Mouse (Mus musculus): ENCODE measurements around the gene Asna1. TPM values are rescaled to one million over a fixed set of nuclear protein-coding genes. Genes with fewer than 3 reads are reported as not detected.
A peak's percentile ranks its signal among the peaks of the same experiment; 100 is the strongest.

Asna1 gene
- polyA plus RNA-seq, 1 experiment from 2014 or later: 97.7 TPM

DNA sequence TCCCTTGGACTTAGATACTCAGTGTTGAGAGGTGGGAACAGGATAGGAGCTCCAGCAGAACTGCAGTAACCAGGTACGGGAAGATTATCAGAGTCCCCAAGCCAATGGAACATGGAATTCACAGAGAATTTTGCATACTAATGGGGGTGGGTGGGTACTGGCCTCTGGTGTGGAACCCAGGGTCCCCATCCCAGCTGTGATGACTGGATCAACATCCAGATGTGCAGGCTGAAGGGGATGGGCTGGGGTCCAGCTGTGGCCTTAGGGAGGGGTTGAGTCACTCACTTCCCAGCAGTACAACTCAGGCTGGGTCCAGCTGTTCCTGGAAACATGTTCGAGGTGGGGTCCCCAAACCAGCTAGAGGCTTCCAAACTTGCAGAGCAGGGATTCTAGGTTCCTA is 37.2 kb downstream of the Asna1 start:
- H3K4me3 ChIP-seq: no peak overlapping the region
- H3K4me2 ChIP-seq: no peak overlapping the region
- WGBS: 57% methylated on average over 2 of the region's 2 CpGs
- H3K9ac ChIP-seq: no peak overlapping the region
- no peaks in the 10 kb centered on the region for H3K36me3 ChIP-seq
- ATAC-seq (replicated peaks; ENCODE audit: insufficient number of reproducible peaks, insufficient read depth, low FRiP score, low read depth): no peak
- no peaks in the 10 kb centered on the region for H3K27me3 ChIP-seq
- no peaks in the 10 kb centered on the region for H3K9me3 ChIP-seq (replicated peaks)
- no peak overlapping the region for H3K27ac ChIP-seq
- peaks cover 38% of the 10 kb centered on the region for H3K4me1 ChIP-seq (replicated peaks)

DNA sequence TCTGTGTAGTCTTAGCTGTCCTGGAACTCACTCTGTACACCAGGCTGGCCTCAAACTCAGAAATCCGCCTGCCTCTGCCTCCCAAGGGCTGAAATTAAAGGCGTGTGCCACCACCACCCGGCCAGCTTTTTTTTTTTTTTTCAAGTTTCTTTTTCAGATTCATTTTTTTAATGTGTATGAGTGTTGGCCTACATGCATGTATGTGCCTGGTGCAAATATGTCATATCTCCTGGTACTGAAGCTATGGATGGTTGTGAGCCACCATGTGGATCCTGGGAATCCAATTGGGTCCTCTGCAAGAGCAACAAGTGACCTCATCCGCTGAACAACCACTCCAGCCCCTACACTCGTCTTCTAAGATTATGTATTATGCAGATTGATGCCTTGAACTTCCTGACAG is 37.7 kb downstream of the Asna1 start:
- no peak for ATAC-seq (replicated peaks; ENCODE audit: insufficient number of reproducible peaks, insufficient read depth, low FRiP score, low read depth)
- 72% methylated on average over 5 of the region's 5 CpGs for WGBS
- H3K4me1 ChIP-seq (replicated peaks): peaks cover 38% of the 10 kb centered on the region

GRCm38 (mm10) chr8:84986379-84986945 is 38.6 kb downstream of the Asna1 start:
- H3K4me2 ChIP-seq: peak overlapping the region; percentile 99
- ATAC-seq (replicated peaks; ENCODE audit: insufficient number of reproducible peaks, insufficient read depth, low FRiP score, low read depth): no peak
- peaks cover 48% of the 10 kb centered on the region for H3K4me1 ChIP-seq (replicated peaks)
- H3K9me3 ChIP-seq (replicated peaks): no peaks in the 10 kb centered on the region
- 30% methylated on average over 8 of the region's 8 CpGs for WGBS
- H3K4me3 ChIP-seq: peak overlapping the region; percentile 61
- H3K27ac ChIP-seq: peak overlapping the region; percentile 72
- no peaks in the 10 kb centered on the region for H3K36me3 ChIP-seq
- H3K27me3 ChIP-seq: no peaks in the 10 kb centered on the region
- H3K9ac ChIP-seq: peak overlapping the region; percentile 64; the same call in 1 of the 2 replicates

More for the DNA sequence above, 37.7 kb downstream of the Asna1 start:
- Histone ChIP-seq H3K36me3 (no peaks in the 10 kb centered on the region), H3K27ac (no peak overlapping the region), H3K27me3 (no peaks in the 10 kb centered on the region), H3K9me3 (replicated peaks) (no peaks in the 10 kb centered on the region), H3K4me2 (no peak overlapping the region), H3K9ac (no peak overlapping the region), H3K4me3 (no peak overlapping the region)

- under 1% methylated on average over 53 of the region's 53 CpGs for WGBS
- peaks cover 51% of the 10 kb centered on the region for H3K4me1 ChIP-seq (replicated peaks)
Observed at GRCm38 (mm10) chr8:84985684-84986378, 39.2 kb downstream of the Asna1 start.

GRCm38 (mm10) chr8:84985049-84985683 is 39.9 kb downstream of the Asna1 start:
- Histone ChIP-seq H3K9ac (peak overlapping the region; percentile 64), H3K9me3 (replicated peaks) (no peaks in the 10 kb centered on the region), H3K27me3 (no peaks in the 10 kb centered on the region), H3K4me2 (peak overlapping the region; percentile 99), H3K4me3 (peak overlapping the region; percentile 61), H3K4me1 (replicated peaks) (peaks cover 54% of the 10 kb centered on the region), H3K27ac (peak overlapping the region; percentile 72), H3K36me3 (no peaks in the 10 kb centered on the region)
- WGBS: 2% methylated on average over 23 of the region's 23 CpGs
- no peak for ATAC-seq (replicated peaks; ENCODE audit: insufficient number of reproducible peaks, insufficient read depth, low FRiP score, low read depth)

More at GRCm38 (mm10) chr8:84985684-84986378, 39.2 kb downstream of the Asna1 start:
- Histone ChIP-seq H3K4me2 (peak overlapping the region; percentile 99), H3K4me3 (peak overlapping the region; percentile 61), H3K36me3 (no peaks in the 10 kb centered on the region), H3K9me3 (replicated peaks) (no peaks in the 10 kb centered on the region), H3K9ac (peak overlapping the region; percentile 64), H3K27ac (peak overlapping the region; percentile 72), H3K27me3 (no peaks in the 10 kb centered on the region)
- ATAC-seq (replicated peaks; ENCODE audit: insufficient number of reproducible peaks, insufficient read depth, low FRiP score, low read depth): peak; percentile 15

GRCm38 (mm10) chr8:84984294-84985048 is 40.6 kb downstream of the Asna1 start:
- Histone ChIP-seq H3K4me3 (peak overlapping the region; percentile 61; the same call in 1 of the 2 replicates), H3K36me3 (no peaks in the 10 kb centered on the region), H3K9ac (no peak overlapping the region), H3K27ac (peak overlapping the region; percentile 72), H3K4me1 (replicated peaks) (peaks cover 58% of the 10 kb centered on the region), H3K4me2 (peak overlapping the region; percentile 99), H3K9me3 (replicated peaks) (no peaks in the 10 kb centered on the region), H3K27me3 (no peaks in the 10 kb centered on the region)
- WGBS: 11% methylated on average over 16 of the region's 16 CpGs
- no peak for ATAC-seq (replicated peaks; ENCODE audit: insufficient number of reproducible peaks, insufficient read depth, low FRiP score, low read depth)

- Histone ChIP-seq H3K27ac (no peak overlapping the region), H3K27me3 (no peaks in the 10 kb centered on the region), H3K4me2 (no peak overlapping the region), H3K9me3 (replicated peaks) (no peaks in the 10 kb centered on the region), H3K9ac (no peak overlapping the region), H3K4me3 (no peak overlapping the region), H3K4me1 (replicated peaks) (peaks cover 70% of the 10 kb centered on the region), H3K36me3 (no peaks in the 10 kb centered on the region)
- no peak for ATAC-seq (replicated peaks; ENCODE audit: insufficient number of reproducible peaks, insufficient read depth, low FRiP score, low read depth)
- 55% methylated on average over 3 of the region's 3 CpGs for WGBS
Observed at GRCm38 (mm10) chr8:84982499-84983011, 42.5 kb downstream of the Asna1 start.

DNA sequence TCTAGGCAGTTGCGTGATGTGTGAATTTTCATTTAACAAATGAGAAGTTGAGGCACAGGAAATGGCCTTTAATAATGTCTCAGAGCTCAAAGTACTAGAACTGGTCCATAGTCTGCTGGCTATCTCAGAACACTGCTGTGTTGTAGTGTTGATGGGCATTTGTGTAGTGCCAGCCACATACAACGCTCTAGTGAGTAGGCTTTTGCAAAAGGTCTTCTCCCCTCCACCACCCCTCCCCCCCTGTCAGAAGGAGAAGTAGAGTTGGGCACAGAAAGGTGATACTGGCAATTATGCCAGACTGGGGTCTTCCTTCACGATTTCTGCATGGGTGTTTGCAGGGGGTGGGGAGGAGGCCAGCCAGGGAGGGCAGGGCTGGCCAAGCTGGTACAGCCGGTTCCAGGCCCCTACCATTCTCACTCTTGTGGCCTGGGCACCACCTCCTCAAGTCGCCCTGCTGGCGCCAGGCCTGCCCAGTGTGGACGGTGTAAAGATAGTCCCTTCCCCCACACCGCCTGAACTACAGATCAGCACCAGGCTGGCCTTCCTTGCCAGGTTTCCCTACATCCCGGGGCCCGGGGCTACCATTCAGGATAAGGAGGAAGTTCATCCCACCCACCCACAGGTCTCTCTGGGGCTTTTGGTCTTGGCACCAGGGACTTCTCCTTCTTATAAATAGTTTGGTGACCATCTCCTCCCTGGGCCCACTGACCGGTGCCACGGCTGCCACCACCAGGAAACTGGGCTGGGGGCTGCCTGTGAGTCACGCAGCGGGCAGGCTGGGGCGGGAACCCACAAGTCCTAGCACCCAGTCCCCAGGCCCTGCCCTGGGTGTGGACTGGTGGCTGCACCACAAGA is 43.2 kb downstream of the Asna1 start:
- H3K4me3 ChIP-seq: no peak overlapping the region
- H3K4me2 ChIP-seq: no peak overlapping the region
- WGBS: 69% methylated on average over 15 of the region's 15 CpGs
- H3K36me3 ChIP-seq: no peaks in the 10 kb centered on the region
- H3K27me3 ChIP-seq: no peaks in the 10 kb centered on the region
- peaks cover 76% of the 10 kb centered on the region for H3K4me1 ChIP-seq (replicated peaks)
- no peaks in the 10 kb centered on the region for H3K9me3 ChIP-seq (replicated peaks)
- no peak overlapping the region for H3K9ac ChIP-seq
- H3K27ac ChIP-seq: peak overlapping the region; percentile 91
- ATAC-seq (replicated peaks; ENCODE audit: insufficient number of reproducible peaks, insufficient read depth, low FRiP score, low read depth): no peak

GRCm38 (mm10) chr8:84980622-84981358 is 44.3 kb downstream of the Asna1 start:
- Histone ChIP-seq H3K4me1 (replicated peaks) (peaks cover 73% of the 10 kb centered on the region), H3K4me2 (peak overlapping the region; percentile 97), H3K4me3 (peak overlapping the region; percentile 66), H3K9ac (no peak overlapping the region), H3K27me3 (no peaks in the 10 kb centered on the region), H3K9me3 (replicated peaks) (no peaks in the 10 kb centered on the region), H3K27ac (peak overlapping the region; percentile 91), H3K36me3 (no peaks in the 10 kb centered on the region)
- ATAC-seq (replicated peaks; ENCODE audit: insufficient number of reproducible peaks, insufficient read depth, low FRiP score, low read depth): no peak
- WGBS: 25% methylated on average over 11 of the region's 11 CpGs

Measured in heart, embryonic 15.5 days (tissue).